Mouse (Mus musculus) T-cell, adult 2 months (primary cell): ENCODE measurements around the gene Gtdc1.

Source experiments
- DNase-seq: peaks from one replicate; pipeline ENCODE4 v3.0.0; 2022; ENCODE audit warnings: low spot score

Gene Gtdc1

GRCm38 (mm10) chr2:44927482-44927811 lies at the start of gene Gtdc1:
Gene Gtdc1, minus strand, starts transcription at chr2:44927657.
- no peak for DNase-seq

GRCm38 (mm10) chr2:44977051-44977450 lies 49.6 kb upstream of the Gtdc1 start:
- DNase-seq: no peak

GRCm38 (mm10) chr2:44976484-44976883 lies 49.0 kb upstream of the Gtdc1 start:
- DNase-seq: no peak

- DNase-seq: no peak
Measured at GRCm38 (mm10) chr2:44973828-44974227, 46.4 kb upstream of the Gtdc1 start.

- no peak for DNase-seq
Measured at GRCm38 (mm10) chr2:44970087-44970646, 42.7 kb upstream of the Gtdc1 start.

- no peak for DNase-seq
Measured at GRCm38 (mm10) chr2:44969640-44970039, 42.2 kb upstream of the Gtdc1 start.

GRCm38 (mm10) chr2:44969226-44969625 lies 41.8 kb upstream of the Gtdc1 start:
- no peak for DNase-seq

GRCm38 (mm10) chr2:44965834-44966555 lies 38.5 kb upstream of the Gtdc1 start:
- no peak for DNase-seq

GRCm38 (mm10) chr2:44962620-44963019 lies 35.2 kb upstream of the Gtdc1 start:
- no peak for DNase-seq

GRCm38 (mm10) chr2:44961192-44961591 lies 33.7 kb upstream of the Gtdc1 start:
- DNase-seq: no peak

GRCm38 (mm10) chr2:44960561-44960960 lies 33.1 kb upstream of the Gtdc1 start:
- DNase-seq: peak; percentile 67

GRCm38 (mm10) chr2:44957329-44957797 lies 29.9 kb upstream of the Gtdc1 start:
- DNase-seq: no peak

GRCm38 (mm10) chr2:44956232-44956631 lies 28.8 kb upstream of the Gtdc1 start:
- no peak for DNase-seq

- DNase-seq: no peak
Measured at GRCm38 (mm10) chr2:44955506-44955905, 28.0 kb upstream of the Gtdc1 start.

GRCm38 (mm10) chr2:44954180-44954579 lies 26.7 kb upstream of the Gtdc1 start:
- no peak for DNase-seq

GRCm38 (mm10) chr2:44952830-44953422 lies 25.5 kb upstream of the Gtdc1 start:
- DNase-seq: no peak

GRCm38 (mm10) chr2:44951651-44952213 lies 24.3 kb upstream of the Gtdc1 start:
- DNase-seq: no peak

- no peak for DNase-seq
Measured at GRCm38 (mm10) chr2:44944689-44945088, 17.2 kb upstream of the Gtdc1 start.

- DNase-seq: no peak
Measured at GRCm38 (mm10) chr2:44930951-44931350, 3.5 kb upstream of the Gtdc1 start.

- no peak for DNase-seq
Measured at GRCm38 (mm10) chr2:44928631-44929030, 1.2 kb upstream of the Gtdc1 start.

- DNase-seq: peak; percentile 89
Measured at GRCm38 (mm10) chr2:44926683-44927481, 575 bp downstream of the Gtdc1 start.

- peak; percentile 63 for DNase-seq
Measured at GRCm38 (mm10) chr2:44926167-44926682, 1.2 kb downstream of the Gtdc1 start.
